Mouse (Mus musculus): ENCODE results near the gene Igfbp7. TPM values are rescaled to one million over a fixed set of nuclear protein-coding genes. Genes with fewer than 3 reads are reported as not detected.

Igfbp7 gene
- total RNA-seq, 2 experiments from 2014 or later, result 167 to 176 TPM

- peak in 1 of 2 experiments; percentile 26 for DNase-seq
These were observed 2.3 kb downstream of the Igfbp7 start for GRCm38 (mm10) chr5:77405455-77406057.

DNA sequence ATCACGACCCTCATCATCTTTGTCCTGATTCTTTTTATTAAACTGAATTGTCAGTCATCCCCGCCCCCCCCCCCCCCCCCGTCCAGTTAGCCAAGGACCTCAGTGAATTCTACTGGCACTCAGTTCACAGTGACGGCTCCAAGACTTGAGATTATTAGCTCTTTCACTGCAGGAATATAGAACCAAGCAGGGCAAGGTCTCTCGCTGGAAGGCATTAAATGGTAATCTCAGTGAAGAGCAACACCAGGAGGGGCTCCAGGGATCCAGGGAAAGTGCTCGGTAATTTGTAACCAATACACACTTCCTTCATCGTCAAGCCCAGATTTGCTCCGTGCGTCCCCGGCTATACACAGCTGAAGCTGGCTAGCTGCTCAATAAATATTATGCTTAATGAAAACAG is 2.9 kb downstream of the Igfbp7 start:
- DNase-seq, result peak in 1 of 2 experiments; percentile 27

DNA sequence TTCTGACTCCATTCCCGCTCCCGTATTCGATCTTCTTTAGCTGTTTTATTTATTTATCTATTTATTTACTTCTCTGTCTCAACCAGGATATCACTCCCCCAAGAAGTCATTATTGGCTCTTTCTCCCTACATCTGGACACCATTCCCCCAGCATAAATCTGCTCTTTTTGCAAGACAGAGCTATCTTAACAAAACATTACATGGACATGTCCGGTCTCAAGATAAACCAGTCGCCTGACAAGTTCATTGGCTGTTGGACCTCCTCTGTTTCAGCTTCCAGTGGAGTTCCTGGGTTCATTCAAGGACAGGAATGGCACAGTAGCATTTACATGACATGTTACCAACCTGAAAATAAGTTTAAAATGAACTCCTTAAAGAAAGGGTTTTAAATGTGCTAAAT is 4.9 kb downstream of the Igfbp7 start:
- peak; percentile 43 to 58 for DNase-seq

DNA sequence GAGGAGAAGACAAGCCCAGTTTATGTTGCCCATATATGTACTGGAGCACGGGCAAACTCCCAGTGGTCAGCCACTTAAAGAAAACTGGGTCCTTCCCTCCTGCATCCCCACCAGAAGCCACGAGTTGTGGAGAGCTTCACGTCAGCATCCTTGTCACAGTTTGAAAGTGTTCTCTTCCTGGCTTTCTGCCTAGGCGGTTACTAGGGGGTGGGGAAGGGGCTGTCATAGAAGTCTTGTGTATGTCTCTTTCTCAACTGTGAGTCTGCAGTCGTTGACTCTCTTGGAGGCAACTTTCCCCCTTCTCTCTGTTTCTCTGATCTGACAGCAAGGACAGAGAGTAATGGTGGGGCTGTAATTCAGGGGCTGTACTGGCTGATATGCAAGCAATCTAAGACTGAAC is 5.7 kb downstream of the Igfbp7 start:
- DNase-seq, result no peak

GRCm38 (mm10) chr5:77400823-77401222 is 7.0 kb downstream of the Igfbp7 start:
- peak; percentile 59 to 77 for DNase-seq

DNA sequence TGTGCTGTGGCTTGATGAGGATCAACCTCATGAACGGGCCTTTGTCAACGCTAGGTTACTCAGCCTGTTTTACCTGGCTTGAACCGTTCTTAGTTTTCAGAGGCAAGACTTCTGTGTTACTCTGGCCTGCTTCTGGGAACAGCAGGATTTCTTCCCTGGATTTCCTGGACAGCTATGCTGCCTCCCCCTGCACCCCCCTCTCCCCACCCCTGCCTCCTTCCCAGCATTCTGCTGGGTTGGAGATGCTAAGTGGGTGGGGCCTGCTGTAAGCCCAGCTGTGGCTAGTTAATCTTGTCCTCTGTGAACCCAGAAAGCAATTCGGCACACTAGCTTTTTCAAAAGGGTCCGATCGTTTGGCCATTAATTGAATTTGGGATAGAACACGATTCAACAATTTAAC is 7.7 kb downstream of the Igfbp7 start:
- peak; percentile 64 to 76 for DNase-seq

DNA sequence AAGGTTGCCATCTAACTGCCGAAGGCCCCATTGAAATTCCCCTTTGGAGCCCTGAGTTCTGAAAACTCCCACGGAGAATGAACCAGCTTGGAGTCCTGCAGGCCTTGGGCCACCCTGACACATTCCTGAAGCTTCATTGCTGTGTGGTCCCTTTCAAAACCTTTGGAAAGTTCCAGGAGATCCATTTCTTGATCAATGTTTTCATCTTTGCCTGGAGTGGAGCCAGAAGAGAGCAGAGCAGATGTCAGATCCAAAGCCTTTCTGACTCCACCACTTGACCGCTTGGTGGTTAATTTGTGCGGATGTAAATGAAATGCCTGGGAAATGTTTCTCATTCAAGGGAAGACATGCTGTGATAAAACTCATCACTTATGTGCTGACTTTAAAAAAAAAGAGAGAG is 8.8 kb downstream of the Igfbp7 start:
- peak in 1 of 2 experiments; percentile 28 for DNase-seq

DNA sequence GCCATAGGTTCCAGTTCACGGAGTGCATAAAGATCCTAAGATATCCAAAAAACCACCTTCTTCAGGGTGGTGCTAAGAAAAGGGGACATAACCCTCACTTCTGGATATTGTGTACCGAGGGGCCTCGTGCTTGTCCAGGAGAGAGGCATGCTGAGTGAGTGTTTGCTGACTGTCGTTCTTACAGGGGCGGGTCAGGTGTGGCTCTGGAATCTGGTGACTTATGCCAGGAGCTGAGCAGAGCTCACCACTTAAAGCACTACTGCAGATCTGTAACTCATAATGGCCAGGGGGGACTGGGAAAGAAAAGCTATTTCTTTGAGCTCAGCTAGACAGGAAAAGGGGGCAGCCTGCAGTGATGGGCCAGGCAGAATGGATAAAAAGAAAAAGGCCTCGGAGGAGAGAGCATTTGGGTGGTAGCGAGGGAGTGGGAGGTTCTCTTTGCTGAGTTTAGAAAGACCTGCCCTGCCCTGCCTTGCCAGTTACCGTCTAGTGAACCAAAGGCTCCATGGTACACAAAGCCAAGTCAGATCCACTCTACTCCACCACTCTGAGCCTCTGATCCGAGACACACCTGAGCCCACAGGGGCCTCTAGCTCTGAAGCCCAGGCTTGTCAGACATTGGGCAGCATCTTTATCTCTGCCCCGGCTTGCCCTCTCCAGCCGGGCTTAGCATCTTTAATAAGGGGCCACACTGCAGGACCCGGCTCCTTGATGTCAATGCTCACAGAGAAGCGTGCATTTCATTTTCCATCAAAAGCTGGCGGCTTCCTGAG is 9.4 kb downstream of the Igfbp7 start:
- no peak for DNase-seq

- no peak for DNase-seq
These were observed 13.7 kb downstream of the Igfbp7 start for GRCm38 (mm10) chr5:77393990-77394618.

DNA sequence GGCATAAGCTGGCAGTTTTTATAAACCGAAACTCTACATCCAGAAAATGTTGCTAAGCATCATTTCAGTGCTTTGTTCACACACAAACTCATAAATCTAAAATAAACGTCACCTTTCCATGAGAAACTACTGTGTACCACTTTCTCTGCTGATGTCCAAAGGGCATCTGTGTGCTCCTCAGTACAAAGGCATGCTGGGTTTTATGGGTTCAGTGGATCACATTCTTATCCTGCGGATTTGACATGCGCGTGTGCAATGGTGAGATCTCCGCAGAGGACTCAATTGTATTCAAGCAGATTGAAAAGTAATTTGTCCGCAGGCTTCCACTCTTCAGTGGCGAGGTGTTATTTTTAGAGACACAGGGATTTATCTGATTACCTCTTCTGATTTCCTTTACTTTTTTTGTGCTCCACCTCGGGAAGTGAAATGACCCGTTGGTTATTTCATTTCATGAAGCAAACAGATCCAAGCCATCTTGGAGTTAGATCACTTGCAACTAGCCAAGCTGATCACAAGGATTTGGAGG is 14.7 kb downstream of the Igfbp7 start:
- DNase-seq, result peak in 1 of 2 experiments; percentile 68

- no peak for DNase-seq
These were observed 17.6 kb downstream of the Igfbp7 start for GRCm38 (mm10) chr5:77390272-77390671.

DNA sequence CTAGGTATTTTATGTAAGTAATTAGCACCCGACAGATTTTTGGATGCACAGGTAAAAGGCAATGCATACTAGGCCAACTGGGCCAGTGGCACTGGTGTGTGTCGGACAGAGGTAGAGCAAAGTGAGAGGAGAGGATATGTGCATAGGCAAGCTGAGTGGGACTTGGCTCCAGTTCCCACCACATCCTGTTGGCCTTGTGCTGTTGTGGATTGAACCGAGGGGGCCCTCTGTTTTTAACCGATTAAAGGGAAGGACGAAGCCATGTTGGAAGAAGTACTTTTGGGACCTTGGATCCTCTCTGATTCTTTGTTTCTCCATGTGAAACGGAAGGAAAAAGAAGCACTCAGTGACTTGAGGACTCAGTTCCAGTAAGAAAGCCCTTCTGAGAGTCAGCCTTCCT is 19.5 kb downstream of the Igfbp7 start:
- peak in 1 of 2 experiments; percentile 58 for DNase-seq

DNA sequence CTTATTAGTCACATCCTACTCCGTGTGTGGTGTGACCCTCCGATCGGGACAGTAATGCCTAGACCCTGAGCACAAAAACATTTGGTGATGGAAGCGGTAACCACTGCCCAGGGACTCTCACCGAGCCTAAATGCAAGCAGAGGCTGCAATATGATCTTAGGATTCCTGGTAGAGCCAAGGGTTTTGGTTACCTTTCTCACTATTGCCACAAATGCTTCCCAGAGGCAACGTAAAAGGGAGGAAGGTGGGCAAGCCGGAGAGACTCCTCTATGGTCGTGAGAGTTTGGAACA is 20.5 kb downstream of the Igfbp7 start:
- DNase-seq, result no peak

DNA sequence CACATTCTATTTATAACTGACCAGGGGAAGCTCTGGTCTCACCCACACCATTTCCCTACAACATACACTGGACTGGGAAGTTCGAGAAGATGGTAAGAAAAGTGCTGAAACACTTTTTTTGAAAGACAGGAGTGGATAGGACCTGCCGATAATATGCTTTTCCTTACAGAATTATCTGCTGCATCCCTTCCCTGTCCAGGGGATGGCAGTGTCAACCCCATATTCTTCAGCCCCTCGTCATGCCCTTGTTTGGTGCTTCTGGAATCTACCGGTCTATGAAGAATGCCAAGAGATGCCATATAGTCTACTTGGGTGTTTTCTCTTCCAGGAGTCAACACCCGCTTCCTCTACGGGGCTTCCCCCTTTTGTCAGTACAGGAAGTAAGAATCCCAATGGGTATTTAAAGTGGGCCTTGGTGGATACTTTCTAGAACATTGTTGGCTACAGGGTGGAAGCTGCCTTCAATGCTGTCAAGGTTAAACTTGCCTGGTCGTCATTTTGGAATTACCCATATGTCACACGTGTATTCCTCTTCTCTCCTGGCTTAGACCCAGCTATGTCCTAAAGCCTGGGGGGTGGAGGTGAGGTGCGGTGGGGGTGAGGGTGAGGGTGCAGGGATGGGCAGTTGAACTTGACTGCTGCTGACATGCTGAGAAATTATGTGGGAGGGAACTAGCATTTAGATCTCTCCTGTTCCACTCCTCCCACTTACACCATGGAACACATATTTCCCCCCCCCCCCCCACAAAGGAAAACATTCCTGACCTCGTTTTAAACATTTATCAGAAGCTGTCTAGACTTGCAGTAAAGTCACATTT is 21.0 kb downstream of the Igfbp7 start:
- DNase-seq, result no peak

DNA sequence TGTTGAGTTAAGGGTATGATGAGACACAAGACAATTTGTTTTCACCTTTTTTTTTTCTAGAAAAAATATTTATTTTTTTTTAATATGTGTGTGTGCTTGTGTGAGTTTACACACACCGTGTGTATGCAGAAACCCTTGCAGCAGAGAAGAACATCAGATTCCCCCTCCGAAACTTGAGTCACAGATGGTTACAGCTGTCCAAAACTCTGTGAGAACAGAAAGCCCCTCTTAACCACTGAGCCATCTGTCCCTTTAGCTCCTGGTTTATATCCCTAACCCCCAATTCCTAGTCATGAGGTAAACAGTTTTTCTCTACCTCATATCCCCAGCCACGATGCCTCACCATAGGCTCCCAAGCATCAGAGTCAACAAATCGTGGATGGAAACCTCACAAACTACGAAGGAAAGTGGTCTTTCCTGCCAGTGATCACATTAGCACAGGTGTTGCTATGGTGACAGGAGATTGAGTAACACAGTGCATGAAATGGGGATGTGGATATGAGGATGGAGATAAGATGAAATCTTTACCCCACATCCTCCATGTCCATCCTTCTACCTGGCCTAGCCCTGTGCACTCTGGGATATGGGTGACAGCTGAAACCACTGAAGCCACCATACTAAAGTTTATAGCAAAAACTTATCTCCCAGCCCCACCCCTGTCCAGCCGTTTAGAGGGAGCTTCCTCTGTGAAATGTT is 21.8 kb downstream of the Igfbp7 start:
- DNase-seq, result no peak

GRCm38 (mm10) chr5:77385221-77385620 is 22.6 kb downstream of the Igfbp7 start:
- no peak for DNase-seq

DNA sequence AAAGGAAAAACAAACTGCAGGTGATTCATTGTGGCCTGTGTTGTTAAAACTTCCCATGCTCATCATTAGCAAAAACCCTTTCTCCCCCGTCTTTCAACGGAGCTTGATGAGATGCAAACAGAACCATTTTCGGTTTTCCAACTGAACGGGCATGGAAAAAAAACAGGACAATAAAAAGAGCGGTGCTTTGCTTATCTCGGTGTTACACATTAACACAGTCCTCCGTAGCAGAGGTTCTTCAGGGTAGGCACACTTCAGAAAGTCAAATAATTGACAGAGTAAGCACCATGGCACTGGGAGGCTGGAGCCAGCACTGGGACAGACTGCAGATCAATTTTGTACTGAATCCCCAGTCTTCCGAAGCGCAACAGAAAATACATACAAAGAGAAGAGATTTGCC is 23.1 kb downstream of the Igfbp7 start:
- no peak for DNase-seq

- DNase-seq, result no peak
These were observed 23.9 kb downstream of the Igfbp7 start for GRCm38 (mm10) chr5:77383799-77384554.

DNA sequence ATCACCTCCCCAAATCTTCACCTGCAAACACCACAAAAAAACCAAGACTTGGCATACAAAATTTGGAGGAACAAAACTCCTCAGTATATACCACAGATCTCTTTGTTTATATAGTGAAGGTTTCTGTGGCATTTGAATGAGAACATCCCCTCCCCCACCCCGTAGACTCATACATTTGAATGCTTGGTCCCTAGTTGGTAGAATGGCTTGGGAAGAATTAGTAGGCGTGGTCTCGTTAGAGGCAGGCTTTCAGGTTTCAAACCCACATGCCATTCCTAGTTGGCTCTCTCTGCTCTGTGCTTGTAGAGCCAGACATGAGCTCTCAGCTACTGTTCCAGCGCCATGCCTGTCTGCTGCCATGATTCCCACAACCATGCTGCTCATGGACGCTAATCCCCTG is 26.2 kb downstream of the Igfbp7 start:
- no peak for DNase-seq

GRCm38 (mm10) chr5:77381283-77381682 is 26.6 kb downstream of the Igfbp7 start:
- DNase-seq, result no peak

DNA sequence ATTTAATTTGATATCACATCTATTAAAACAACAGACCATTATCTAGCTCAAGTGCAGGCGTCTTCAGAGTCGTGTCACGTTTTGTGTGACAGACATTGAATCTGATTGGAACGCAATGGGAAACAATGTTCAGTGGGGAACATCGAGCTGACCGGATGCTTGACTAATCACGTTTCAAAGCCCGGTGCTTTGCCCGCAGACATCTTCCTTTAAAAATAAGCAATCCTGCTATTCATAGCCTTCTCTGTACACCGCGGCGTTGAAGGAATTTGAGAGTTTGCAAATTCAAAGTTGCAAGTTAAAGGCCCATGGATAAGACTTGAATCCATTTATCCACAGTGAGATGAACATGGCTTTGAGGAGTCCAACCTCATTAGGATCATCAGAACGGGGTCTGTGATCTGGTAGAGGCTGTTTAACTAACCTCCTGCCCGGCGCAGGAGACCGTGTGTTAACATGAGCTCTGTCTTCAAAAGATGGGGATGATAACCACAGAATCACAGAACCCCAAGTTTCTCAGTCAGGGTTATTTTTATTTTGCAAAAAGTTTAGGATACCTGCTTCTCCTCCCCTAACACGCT is 27.4 kb downstream of the Igfbp7 start:
- DNase-seq, result no peak
